Mouse (Mus musculus) spleen, adult 2 months (tissue): ENCODE results near the gene Ly6g5b. TPM values are rescaled to one million over a fixed set of nuclear protein-coding genes. Genes with fewer than 3 reads are reported as not detected.
A peak's percentile ranks its signal among the peaks of the same experiment; 100 is the strongest.

Experiments used
- DNase-seq, 2 experiments: peaks; one replicate each; pipeline versions ENCODE4 v3.0.0 to v3.0.0-alpha.2; 2012 to 2021; ENCODE audit warnings: low spot score in 2 of 2, low read depth in 1 of 2
- H3K27ac ChIP-seq: fragments of 200-500 bp; 2 replicates; pipeline ENCODE4 v1.5.1; 2012; ENCODE audit warnings: low read length, inconsistent platforms; ENCODE audit not compliant: insufficient read depth
- H3K27me3 ChIP-seq: fragments of 200-500 bp; 2 replicates; pipeline ENCODE4 v1.6.1; 2012; ENCODE audit warnings: mild to moderate bottlenecking, moderate library complexity, low read length, inconsistent platforms; ENCODE audit not compliant: control insufficient read depth, insufficient read depth
- H3K36me3 ChIP-seq: fragments of 200-500 bp; 2 replicates; pipeline ENCODE4 v1.6.1; 2012; ENCODE audit warnings: mild to moderate bottlenecking, low read length, inconsistent platforms; ENCODE audit not compliant: control insufficient read depth, insufficient read depth
- H3K4me1 ChIP-seq: fragments of 200-500 bp; 2 replicates; pipeline ENCODE4 v1.6.1; 2011; ENCODE audit warnings: inconsistent platforms; ENCODE audit not compliant: control insufficient read depth, insufficient read depth, insufficient read length
- H3K4me3 ChIP-seq: fragments of 200-500 bp; 2 replicates; pipeline ENCODE4 v1.5.1; 2011; ENCODE audit warnings: mild to moderate bottlenecking, inconsistent platforms; ENCODE audit not compliant: insufficient read depth, insufficient read length; ENCODE audit errors: extremely low read depth
- CTCF ChIP-seq: fragments of 200-500 bp; IDR thresholded peaks from 2 replicates; pipeline ENCODE4 v1.5.1; 2011; ENCODE audit warnings: mild to moderate bottlenecking, inconsistent platforms; ENCODE audit not compliant: insufficient read depth, insufficient read length, insufficient replicate concordance; ENCODE audit errors: extremely low read depth
- POLR2A ChIP-seq: fragments of 200-500 bp; IDR thresholded peaks from 2 replicates; pipeline ENCODE4 v1.6.1; 2011; ENCODE audit warnings: low read depth, low read length, inconsistent platforms
- WGBS: fragments of 180-500 bp; shearing (Covaris S2); methylation state at CpG from one replicate; pipeline ENCODE4 v1.1.7; 2018; 5-methylcytosine and 5-hydroxymethylcytosine counted together
- polyA plus RNA-seq: library from polyadenylated mRNA; depleted of rRNA; stranded (reverse); fragments of >200 nt; gene quantifications from 2 replicates; pipeline ENCODE4 v1.2.3, GENCODE M21; 2012; rRNA removed

Ly6g5b gene
- polyA plus RNA-seq, 1 experiment, result 2.9 TPM

GRCm38 (mm10) chr17:35064951-35065947 lies 50.0 kb downstream of the Ly6g5b start, which contains the start of gene Ly6g6c:
Ly6g6c (plus strand) TSS chr17:35065388.
- TF ChIP-seq CTCF, result no peak
- Histone ChIP-seq H3K4me3 (peak within 1 kb of the TSS; percentile 49), H3K36me3 (no peaks in the 10 kb centered on the region), H3K27me3 (no peaks in the 10 kb centered on the region; the same call in 1 of the 2 replicates), H3K27ac (no peak within 1 kb of the TSS), H3K4me1 (peaks cover 8% of the 10 kb centered on the region)
- DNase-seq, result peak in 1 of 2 experiments; percentile 30
- 2% methylated on average over 48 of the region's 48 CpGs for WGBS

GRCm38 (mm10) chr17:35064378-35064877 lies 50.8 kb downstream of the Ly6g5b start:
- no peak overlapping the region for H3K27ac ChIP-seq

More at GRCm38 (mm10) chr17:35064378-35064877, 50.8 kb downstream of the Ly6g5b start:
- Histone ChIP-seq H3K4me3 (no peak overlapping the region), H3K4me1 (peaks cover 12% of the 10 kb centered on the region), H3K36me3 (no peaks in the 10 kb centered on the region), H3K27me3 (no peaks in the 10 kb centered on the region; the same call in 1 of the 2 replicates)
- 51% methylated on average over 10 of the region's 10 CpGs for WGBS
- TF ChIP-seq POLR2A, result no peak
- TF ChIP-seq CTCF, result no peak
- DNase-seq, result no peak

Other genes starting within 250 kb of the Ly6g5b start
- 12.0 and 13.1 TPM in 2 replicates for gene Zbtb12, start 235.9 kb downstream of the Ly6g5b start, polyA plus RNA-seq
- 0.04 TPM in 1 of 2 replicates, not detected in the other for gene Gm20547, start 233.4 kb downstream of the Ly6g5b start, polyA plus RNA-seq
- gene C2, start 217.2 kb downstream of the Ly6g5b start, polyA plus RNA-seq, result 15.9 and 16.0 TPM in 2 replicates
- 200 and 246 TPM in 2 replicates for gene Ehmt2, start 217.0 kb downstream of the Ly6g5b start, polyA plus RNA-seq
- gene Slc44a4, start 201.0 kb downstream of the Ly6g5b start, polyA plus RNA-seq, result 0.05 and 0.08 TPM in 2 replicates
- gene Neu1, start 184.2 kb downstream of the Ly6g5b start, polyA plus RNA-seq, result 45.8 and 47.5 TPM in 2 replicates
- 7.6 and 12.5 TPM in 2 replicates for gene Hspa1b, start 156.2 kb downstream of the Ly6g5b start, polyA plus RNA-seq
- not detected in 2 replicates for gene Gm20481, start 145.5 kb downstream of the Ly6g5b start, polyA plus RNA-seq
- 4.2 and 6.7 TPM in 2 replicates for gene Hspa1a, start 143.3 kb downstream of the Ly6g5b start, polyA plus RNA-seq
- gene Hspa1l, start 142.7 kb downstream of the Ly6g5b start, polyA plus RNA-seq, result 0.05 and 0.06 TPM in 2 replicates
- gene Lsm2, start 133.6 kb downstream of the Ly6g5b start, polyA plus RNA-seq, result 60.7 and 65.2 TPM in 2 replicates
- gene Vars, start 114.4 kb downstream of the Ly6g5b start, polyA plus RNA-seq, result 489 and 697 TPM in 2 replicates
- 0.72 and 0.90 TPM in 2 replicates for gene Vwa7, start 98.8 kb downstream of the Ly6g5b start, polyA plus RNA-seq
- 7.3 and 14.7 TPM in 2 replicates for gene Sapcd1, start 87.4 kb downstream of the Ly6g5b start, polyA plus RNA-seq
- 8.6 and 9.5 TPM in 2 replicates for gene Msh5, start 68.7 kb downstream of the Ly6g5b start, polyA plus RNA-seq
- 123 and 134 TPM in 2 replicates for gene Clic1, start 65.5 kb downstream of the Ly6g5b start, polyA plus RNA-seq
- 18.4 and 18.9 TPM in 2 replicates for gene Ddah2, start 56.4 kb downstream of the Ly6g5b start, polyA plus RNA-seq
- gene Ly6g6c, start 50.0 kb downstream of the Ly6g5b start, polyA plus RNA-seq, result 0.47 and 0.59 TPM in 2 replicates
- gene Mpig6b, start 49.2 kb downstream of the Ly6g5b start, polyA plus RNA-seq, result 4.8 and 5.6 TPM in 2 replicates
- 0.31 and 0.39 TPM in 2 replicates for gene Ly6g6e, start 38.5 kb downstream of the Ly6g5b start, polyA plus RNA-seq
- 1.3 and 1.8 TPM in 2 replicates for gene Ly6g6d, start 37.4 kb downstream of the Ly6g5b start, polyA plus RNA-seq
- 7.8 and 9.7 TPM in 2 replicates for gene Ly6g6f, start 29.8 kb downstream of the Ly6g5b start, polyA plus RNA-seq
- 119 and 154 TPM in 2 replicates for gene Abhd16a, start 26.2 kb downstream of the Ly6g5b start, polyA plus RNA-seq
- gene Ly6g5c, start 7.1 kb downstream of the Ly6g5b start, polyA plus RNA-seq, result not detected in 2 replicates
- 20.9 and 29.9 TPM in 2 replicates for gene Gpank1, start 6.0 kb upstream of the Ly6g5b start, polyA plus RNA-seq
- gene Csnk2b, start 6.6 kb upstream of the Ly6g5b start, polyA plus RNA-seq, result 176 and 238 TPM in 2 replicates
- 6.8 and 10.0 TPM in 2 replicates for gene D17H6S53E, start 10.9 kb upstream of the Ly6g5b start, polyA plus RNA-seq
- gene Apom, start 16.6 kb upstream of the Ly6g5b start, polyA plus RNA-seq, result 0.12 and 0.18 TPM in 2 replicates
- 166 and 202 TPM in 2 replicates for gene Bag6, start 19.8 kb upstream of the Ly6g5b start, polyA plus RNA-seq
- 362 and 462 TPM in 2 replicates for gene Prrc2a, start 49.5 kb upstream of the Ly6g5b start, polyA plus RNA-seq
- 8.3 and 10.2 TPM in 2 replicates for gene Aif1, start 60.6 kb upstream of the Ly6g5b start, polyA plus RNA-seq
- 109 and 112 TPM in 2 replicates for gene Lst1, start 73.0 kb upstream of the Ly6g5b start, polyA plus RNA-seq
- 531 and 756 TPM in 2 replicates for gene Ltb, start 79.0 kb upstream of the Ly6g5b start, polyA plus RNA-seq
- gene Tnf, start 86.6 kb upstream of the Ly6g5b start, polyA plus RNA-seq, result 7.5 and 13.2 TPM in 2 replicates
- 24.8 and 26.8 TPM in 2 replicates for gene Lta, start 89.9 kb upstream of the Ly6g5b start, polyA plus RNA-seq
- gene Gm16181, start 105.4 kb upstream of the Ly6g5b start, polyA plus RNA-seq, result 0.34 TPM in 1 of 2 replicates, not detected in the other
- gene Atp6v1g2, start 118.2 kb upstream of the Ly6g5b start, polyA plus RNA-seq, result 5.0 TPM in 2 replicates
- gene Nfkbil1, start 120.4 kb upstream of the Ly6g5b start, polyA plus RNA-seq, result 16.9 and 29.1 TPM in 2 replicates
- 284 and 323 TPM in 2 replicates for gene Ddx39b, start 126.3 kb upstream of the Ly6g5b start, polyA plus RNA-seq
- gene H2-D1, start 147.3 kb upstream of the Ly6g5b start, polyA plus RNA-seq, result 1,148 and 1,488 TPM in 2 replicates
- not detected in 2 replicates for gene H2-Q1, start 205.0 kb upstream of the Ly6g5b start, polyA plus RNA-seq
- gene H2-Q2, start 226.8 kb upstream of the Ly6g5b start, polyA plus RNA-seq, result 0.48 and 0.58 TPM in 2 replicates